In genomic region chr10:19584064-19584463, GRCm38 (mm10) we compare ENCODE assay signal across 10 mouse cellular contexts. TPM values are rescaled to one million over a fixed set of nuclear protein-coding genes. Genes with fewer than 3 reads are reported as not detected.
DNase-seq lines count a peak whose midpoint lies in the region; ATAC-seq and TF ChIP-seq lines count a peak whose summit lies in the region.
"Had no signal": no experiment of that assay in that cellular context is flagged by ENCODE, and none has a peak within 500 bp of the region (broad histone marks: within the 10 kb centered on the region; RNA-seq: fewer than 3 reads in every experiment).

No protein-coding gene starts in this region.

- no peaks in the 10 kb centered on the region for H3K4me1 ChIP-seq in liver, adult 2 months (ENCODE audit: control insufficient read depth, insufficient read depth, low read length)
- 0 out of 2 replicates have a peak, but pooled peaks cover 4% of the 10 kb centered on the region for H3K4me1 ChIP-seq in hindbrain, embryonic 10.5 days (replicated peaks)
- no peaks in the 10 kb centered on the region for H3K4me1 ChIP-seq in hindbrain, embryonic 14.5 days (replicated peaks; ENCODE audit: control insufficient read depth, insufficient read depth, low read length)
- H3K4me1 ChIP-seq in lung, adult 2 months (ENCODE audit: control insufficient read depth, insufficient read depth, low read length), result no peaks in the 10 kb centered on the region; the same call in 1 of the 2 replicates

- H3K36me3 ChIP-seq in liver, adult 2 months (ENCODE audit: control insufficient read depth, insufficient read depth, low read length), result no peaks in the 10 kb centered on the region
- H3K36me3 ChIP-seq in splenic B cell, adult 2 months (ENCODE audit: control insufficient read depth, insufficient read depth, low read length, poor library complexity, severe bottlenecking), result no peaks in the 10 kb centered on the region
- no peaks in the 10 kb centered on the region for H3K36me3 ChIP-seq in hindbrain, embryonic 10.5 days
- no peaks in the 10 kb centered on the region for H3K36me3 ChIP-seq in hindbrain, embryonic 14.5 days (replicated peaks; ENCODE audit: control insufficient read depth, insufficient read depth)

- no peak overlapping the region for H3K4me2 ChIP-seq in hindbrain, embryonic 14.5 days (replicated peaks)

- WGBS in liver, adult 2 months, result 90% methylated on average over 2 of the region's 2 CpGs
- 80% methylated on average over 2 of the region's 2 CpGs for WGBS in hindbrain, embryonic 10.5 days
- 75% methylated on average over 2 of the region's 2 CpGs for WGBS in hindbrain, embryonic 14.5 days
- 74% methylated on average over 2 of the region's 2 CpGs for WGBS in lung, adult 2 months

- no peak overlapping the region for H3K4me3 ChIP-seq in liver, adult 2 months (ENCODE audit: insufficient read depth, low read depth, low read length)
- H3K4me3 ChIP-seq in hindbrain, embryonic 10.5 days, result no peak overlapping the region
- no peak overlapping the region for H3K4me3 ChIP-seq in hindbrain, embryonic 14.5 days (replicated peaks; ENCODE audit: low read length)
- H3K4me3 ChIP-seq in lung, adult 2 months (replicated peaks; ENCODE audit: extremely low read depth, low read depth, low read length), result no peak overlapping the region

- peak; percentile 27 to 30 for DNase-seq in kidney, postnatal 36 days
- DNase-seq in kidney, adult 8-10 months, result no peak
- peak; percentile 58 for DNase-seq in T-cell, adult 2 months (ENCODE audit: low spot score)
- DNase-seq in liver, adult 2 months (ENCODE audit: extremely low read depth, low read depth, low spot score), result peak; percentile 33
- DNase-seq in splenic B cell, adult 2 months (ENCODE audit: low read depth, low spot score), result peak; percentile 71
- no peak for DNase-seq in hindbrain, embryonic 10.5 days (ENCODE audit: low spot score)
- DNase-seq in hindbrain, embryonic 14.5 days (ENCODE audit: low spot score), result no peak
- no peak for DNase-seq in lung, adult 2 months

- no peaks in the 10 kb centered on the region for H3K27me3 ChIP-seq in liver, adult 2 months (ENCODE audit: control insufficient read depth, insufficient read depth, low read length)
- H3K27me3 ChIP-seq in splenic B cell, adult 2 months (ENCODE audit: control insufficient read depth, insufficient read depth, low read length, poor library complexity, severe bottlenecking), result no peaks in the 10 kb centered on the region
- no peaks in the 10 kb centered on the region for H3K27me3 ChIP-seq in hindbrain, embryonic 10.5 days (ENCODE audit: insufficient read depth, poor library complexity, severe bottlenecking)
- H3K27me3 ChIP-seq in hindbrain, embryonic 14.5 days (ENCODE audit: control insufficient read depth, insufficient read depth, low read length), result no peaks in the 10 kb centered on the region

- H3K9me3 ChIP-seq in hindbrain, embryonic 10.5 days, result no peaks in the 10 kb centered on the region
- no peaks in the 10 kb centered on the region for H3K9me3 ChIP-seq in hindbrain, embryonic 14.5 days (ENCODE audit: control insufficient read depth, low read length)

- H3K9ac ChIP-seq in liver, adult 2 months (ENCODE audit: low read depth, low read length), result no peak overlapping the region
- H3K9ac ChIP-seq in hindbrain, embryonic 14.5 days, result no peak overlapping the region

- no peak for TF ChIP-seq POLR2A in liver, adult 2 months (IDR thresholded peaks at IDR 0.05; ENCODE audit: extremely low read depth, insufficient read depth, low read length)
- TF ChIP-seq POLR2A in lung, adult 2 months (IDR thresholded peaks at IDR 0.05; ENCODE audit: borderline replicate concordance, extremely low read depth, low read depth, low read length), result no peak

- ATAC-seq in hindbrain, embryonic 14.5 days (ENCODE audit: low FRiP score), result no peak

- no peak overlapping the region; the same call in 1 of the 2 replicates for H3K27ac ChIP-seq in liver, adult 2 months (replicated peaks; ENCODE audit: insufficient read depth, low read depth, low read length)
- no peak overlapping the region for H3K27ac ChIP-seq in hindbrain, embryonic 10.5 days
- no peak overlapping the region for H3K27ac ChIP-seq in hindbrain, embryonic 14.5 days

- H3K79me2 ChIP-seq in liver, adult 2 months (ENCODE audit: control insufficient read depth, insufficient read depth, low read length), result no peaks in the 10 kb centered on the region

- TF ChIP-seq CTCF in liver, adult 2 months (IDR thresholded peaks at IDR 0.05; ENCODE audit: low read depth, low read length), result no peak
- TF ChIP-seq CTCF in lung, adult 2 months (IDR thresholded peaks at IDR 0.05; ENCODE audit: insufficient read depth, low read length), result no peak

RNA-seq across cellular contexts. Expression of gene Ifngr1, which starts 7.7 kb away (rescaled TPM):
- 16.8 and 18.6 TPM in 2 replicates for total RNA-seq in liver, adult 2 months (2014; rRNA removed)
- polyA plus RNA-seq in liver, adult 2 months (2012; rRNA removed), result 7.1 and 9.0 TPM in 2 replicates
- polyA plus RNA-seq in hindbrain, embryonic 10.5 days (2016; fragmentation: Nextera tagmentation; extraction: Ambion mirVana), result 29.8 and 33.5 TPM in 2 replicates
- 28.8 TPM in 2 replicates for polyA plus RNA-seq in hindbrain, embryonic 14.5 days (2014; fragmentation: Nextera tagmentation; extraction: Ambion mirVana)
- 53.1 and 72.3 TPM in 2 replicates for polyA plus RNA-seq in lung, adult 2 months (2012; rRNA removed)

RNA-seq across cellular contexts. Expression of gene Il22ra2, which starts 37.7 kb away (rescaled TPM):
- total RNA-seq in liver, adult 2 months (2014; rRNA removed), result not detected in 2 replicates
- not detected in 2 replicates for polyA plus RNA-seq in liver, adult 2 months (2012; rRNA removed)
- not detected in 2 replicates for polyA plus RNA-seq in hindbrain, embryonic 10.5 days (2016; fragmentation: Nextera tagmentation; extraction: Ambion mirVana)
- not detected in 2 replicates for polyA plus RNA-seq in hindbrain, embryonic 14.5 days (2014; fragmentation: Nextera tagmentation; extraction: Ambion mirVana)
- polyA plus RNA-seq in lung, adult 2 months (2012; rRNA removed), result 0.32 and 0.43 TPM in 2 replicates
- total RNA-seq: layer of hippocampus, adult 18-20 months had no signal
- polyA plus RNA-seq: neural tube, embryonic 11.5 days had no signal

Comparison
In these comparisons a context has a peak if more than half of its experiments do, and no peak if none do; other contexts are left out.
1. DNase-seq: peak in kidney, postnatal 36 days (2 of 2), T-cell, adult 2 months (single experiment), liver, adult 2 months (single experiment) and splenic B cell, adult 2 months (single experiment); none in kidney, adult 8-10 months (0 of 2), hindbrain, embryonic 10.5 days (single experiment), hindbrain, embryonic 14.5 days (single experiment) and lung, adult 2 months (single experiment).